Mouse (Mus musculus) lung, adult 2 months (tissue): ENCODE measurements around the gene Sh3bp5l.

ENCODE experiments used
- CTCF ChIP-seq: fragments of 200-500 bp; IDR thresholded peaks from 2 replicates; pipeline ENCODE4 v1.5.1; 2011; ENCODE audit warnings: mild to moderate bottlenecking, low read length, control low read depth; ENCODE audit not compliant: insufficient read depth
- POLR2A ChIP-seq: fragments of 200-500 bp; IDR thresholded peaks from 2 replicates; pipeline ENCODE4 v1.6.1; 2011; ENCODE audit warnings: low read depth, mild to moderate bottlenecking, control low read depth, low read length, borderline replicate concordance; ENCODE audit errors: extremely low read depth

- TF ChIP-seq CTCF (no peak), POLR2A (no peak)
Measured at GRCm38 (mm10) chr11:58351179-58351578, 20.7 kb downstream of the Sh3bp5l start.
